ENCODE assay signal across 17 mouse cellular contexts in genomic region chr1:54755690-54756365, GRCm38 (mm10).
DNase-seq lines count a peak whose midpoint lies in the region; ATAC-seq and TF ChIP-seq lines count a peak whose summit lies in the region.
"Had no signal": no experiment of that assay in that cellular context is flagged by ENCODE, and none has a peak within 500 bp of the region (broad histone marks: within the 10 kb centered on the region; RNA-seq: fewer than 3 reads in every experiment).

No protein-coding gene starts in this region.

- H3K27ac ChIP-seq in heart, adult 2 months, result no peak overlapping the region
- no peak overlapping the region for H3K27ac ChIP-seq in left cerebral cortex, adult 2 months
- H3K27ac ChIP-seq in hindbrain, embryonic 16.5 days (ENCODE audit: low read depth, low read length), result no peak overlapping the region
- no peak overlapping the region for H3K27ac ChIP-seq in forebrain, embryonic 15.5 days (replicated peaks)
- H3K27ac ChIP-seq: embryonic facial prominence, embryonic 15.5 days; liver, embryonic 14.5 days had no signal

- no peak for TF ChIP-seq POLR2A in heart, adult 2 months (IDR thresholded peaks at IDR 0.05; ENCODE audit: insufficient read depth, low read depth, low read length)

- DNase-seq in heart, adult 2 months, result no peak
- DNase-seq in heart, postnatal 4 days, result no peak
- no peak for DNase-seq in left cerebral cortex, adult 2 months (ENCODE audit: extremely low spot score in 1 of 2, low spot score in 2 of 2)
- no peak for DNase-seq in left cerebral cortex, postnatal 36 days (ENCODE audit: low spot score in 2 of 2)
- peak; percentile 41 for DNase-seq in 416B (ENCODE audit: low read depth)
- no peak for DNase-seq in adrenal gland, postnatal 4 days (ENCODE audit: low spot score in 2 of 2)
- DNase-seq: adrenal gland, postnatal 14 days; B cell, adult 2 months; cerebellum, adult 9-10 months; heart, adult 18-20 months; kidney, adult 8-10 months; right cerebral cortex, postnatal 25 days had no signal

- H3K4me1 ChIP-seq in heart, adult 2 months (ENCODE audit: control insufficient read depth, insufficient read depth, low read length), result no peaks in the 10 kb centered on the region
- H3K4me1 ChIP-seq in hindbrain, embryonic 16.5 days (ENCODE audit: control insufficient read depth, insufficient read depth, low read depth, low read length), result no peaks in the 10 kb centered on the region
- H3K4me1 ChIP-seq in forebrain, embryonic 15.5 days, result no peaks in the 10 kb centered on the region
- H3K4me1 ChIP-seq: embryonic facial prominence, embryonic 15.5 days had no signal

- ATAC-seq in hindbrain, embryonic 16.5 days, result peak; percentile 74
- ATAC-seq in forebrain, embryonic 15.5 days (replicated peaks), result no peak

- no peaks in the 10 kb centered on the region for H3K27me3 ChIP-seq in heart, adult 2 months (ENCODE audit: control insufficient read depth, insufficient read depth, low read length)
- H3K27me3 ChIP-seq in hindbrain, embryonic 16.5 days (replicated peaks; ENCODE audit: control insufficient read depth, insufficient read depth, low read length), result no peaks in the 10 kb centered on the region
- H3K27me3 ChIP-seq in forebrain, embryonic 15.5 days, result no peaks in the 10 kb centered on the region
- H3K27me3 ChIP-seq: embryonic facial prominence, embryonic 15.5 days had no signal

- H3K4me2 ChIP-seq in hindbrain, embryonic 16.5 days (ENCODE audit: low read length), result no peak overlapping the region
- no peak overlapping the region for H3K4me2 ChIP-seq in forebrain, embryonic 15.5 days (replicated peaks)
- H3K4me2 ChIP-seq: embryonic facial prominence, embryonic 15.5 days had no signal

- no peak for TF ChIP-seq EP300 in heart, adult 2 months (IDR thresholded peaks at IDR 0.05; ENCODE audit: insufficient read depth, low read depth, low read length)

- peak; percentile 62 for TF ChIP-seq CTCF in heart, adult 2 months (IDR thresholded peaks at IDR 0.05)
- peak; percentile 20 for TF ChIP-seq CTCF in left cerebral cortex, adult 2 months (IDR thresholded peaks at IDR 0.05)

- H3K9ac ChIP-seq in heart, adult 2 months (ENCODE audit: low read depth, low read length), result no peak overlapping the region
- H3K9ac ChIP-seq in hindbrain, embryonic 16.5 days (ENCODE audit: low read depth, low read length), result no peak overlapping the region
- no peak overlapping the region for H3K9ac ChIP-seq in forebrain, embryonic 15.5 days (replicated peaks)
- H3K9ac ChIP-seq: embryonic facial prominence, embryonic 15.5 days; liver, embryonic 14.5 days had no signal

- H3K79me2 ChIP-seq in heart, adult 2 months (replicated peaks; ENCODE audit: control insufficient read depth, insufficient read depth, low read length), result no peaks in the 10 kb centered on the region; the same call in 1 of the 2 replicates

- H3K9me3 ChIP-seq in hindbrain, embryonic 16.5 days (ENCODE audit: control insufficient read depth, low read length), result no peaks in the 10 kb centered on the region
- H3K9me3 ChIP-seq in forebrain, embryonic 15.5 days, result no peaks in the 10 kb centered on the region
- H3K9me3 ChIP-seq: embryonic facial prominence, embryonic 15.5 days had no signal

- no peak overlapping the region for H3K4me3 ChIP-seq in heart, adult 2 months
- H3K4me3 ChIP-seq in left cerebral cortex, adult 2 months, result no peak overlapping the region
- no peak overlapping the region for H3K4me3 ChIP-seq in hindbrain, embryonic 16.5 days (ENCODE audit: low read length)
- no peak overlapping the region for H3K4me3 ChIP-seq in forebrain, embryonic 15.5 days
- H3K4me3 ChIP-seq: embryonic facial prominence, embryonic 15.5 days; myocyte had no signal

- WGBS in heart, adult 2 months, result 81% methylated on average over 8 of the region's 8 CpGs
- 72% methylated on average over 8 of the region's 8 CpGs for WGBS in hindbrain, embryonic 16.5 days
- WGBS in forebrain, embryonic 15.5 days, result 84% methylated on average over 8 of the region's 8 CpGs

- intact Hi-C loops in heart, adult 2 months (cut with DNase I), result loop anchor here (2.0 to 5.0 kb wide), 3 partner anchors 76 to 226 kb away; partner anchors contain the start of gene Ankrd44
- intact Hi-C loops in left cerebral cortex, adult 2 months (cut with DNase I), result loop anchor here (5.0 kb wide), 2 partner anchors 171 to 226 kb away; partner anchors contain the start of gene Ankrd44
- intact Hi-C loops in left cerebral cortex, postnatal 36 days (cut with DNase I), result loop anchor here (10.0 kb wide), 2 partner anchors 169 to 209 kb away; partner anchors contain the start of gene Ankrd44

- no peaks in the 10 kb centered on the region; the same call in 1 of the 2 replicates for H3K36me3 ChIP-seq in heart, adult 2 months (ENCODE audit: control insufficient read depth, insufficient read depth, low read length)
- peaks cover 2% of the 10 kb centered on the region; the same call in 1 of the 2 replicates for H3K36me3 ChIP-seq in hindbrain, embryonic 16.5 days (ENCODE audit: control insufficient read depth, insufficient read depth, low read length)
- H3K36me3 ChIP-seq in forebrain, embryonic 15.5 days, result no peaks in the 10 kb centered on the region
